Mouse (Mus musculus) neural tube, embryonic 10.5 days (tissue): ENCODE measurements around the gene Kif18a.

ENCODE experiments used
- DNase-seq: peaks from one replicate; pipeline ENCODE4 v3.0.0-alpha.2; 2017; ENCODE audit warnings: low spot score; ENCODE audit errors: extremely low spot score

Gene Kif18a

GRCm38 (mm10) chr2:109280600-109281340, at the start of gene Kif18a, which contains the start of gene Mettl15:
Gene Kif18a, plus strand, starts transcription at chr2:109280738.
Gene Mettl15, minus strand, starts transcription at chr2:109280748.
- peak; percentile 95 for DNase-seq

GRCm38 (mm10) chr2:109233876-109234275, 46.7 kb upstream of the Kif18a start:
- no peak for DNase-seq

- DNase-seq: no peak
These were observed 44.8 kb upstream of the Kif18a start for GRCm38 (mm10) chr2:109235741-109236140.

- no peak for DNase-seq
These were observed 38.6 kb upstream of the Kif18a start for GRCm38 (mm10) chr2:109241947-109242346.

- no peak for DNase-seq
These were observed 17.8 kb upstream of the Kif18a start for GRCm38 (mm10) chr2:109262779-109263178.

- no peak for DNase-seq
These were observed 7.4 kb upstream of the Kif18a start for GRCm38 (mm10) chr2:109273098-109273497.

- DNase-seq: no peak
These were observed 2.9 kb upstream of the Kif18a start for GRCm38 (mm10) chr2:109277593-109277992.

GRCm38 (mm10) chr2:109278036-109278435, 2.5 kb upstream of the Kif18a start:
- peak; percentile 64 for DNase-seq

- DNase-seq: no peak
These were observed 302 bp upstream of the Kif18a start for GRCm38 (mm10) chr2:109280272-109280599.

GRCm38 (mm10) chr2:109281341-109281690, 778 bp downstream of the Kif18a start:
- DNase-seq: no peak

- no peak for DNase-seq
These were observed 3.6 kb downstream of the Kif18a start for GRCm38 (mm10) chr2:109284121-109284520.

GRCm38 (mm10) chr2:109289327-109289726, 8.8 kb downstream of the Kif18a start:
- DNase-seq: no peak

GRCm38 (mm10) chr2:109296264-109296663, 15.7 kb downstream of the Kif18a start:
- DNase-seq: no peak

GRCm38 (mm10) chr2:109298160-109298559, 17.6 kb downstream of the Kif18a start:
- DNase-seq: no peak

- no peak for DNase-seq
These were observed 21.7 kb downstream of the Kif18a start for GRCm38 (mm10) chr2:109302234-109302633.

GRCm38 (mm10) chr2:109303638-109304037, 23.1 kb downstream of the Kif18a start:
- no peak for DNase-seq

GRCm38 (mm10) chr2:109311369-109311768, 30.8 kb downstream of the Kif18a start:
- DNase-seq: no peak

GRCm38 (mm10) chr2:109331807-109332206, 51.3 kb downstream of the Kif18a start:
- no peak for DNase-seq

- no peak for DNase-seq
These were observed 53.7 kb downstream of the Kif18a start for GRCm38 (mm10) chr2:109334237-109334636.

GRCm38 (mm10) chr2:109335765-109336164, 55.2 kb downstream of the Kif18a start:
- DNase-seq: no peak

- DNase-seq: no peak
These were observed 64.8 kb downstream of the Kif18a start for GRCm38 (mm10) chr2:109345386-109345785.

GRCm38 (mm10) chr2:109348742-109349141, 68.2 kb downstream of the Kif18a start:
- no peak for DNase-seq

GRCm38 (mm10) chr2:109358456-109359141, 78.1 kb downstream of the Kif18a start:
- no peak for DNase-seq
